Mouse (Mus musculus) cortical plate, adult 2 months (tissue): ENCODE data around the gene Hoxb2.

Experiments used
- CTCF ChIP-seq: fragments of 200-500 bp; IDR thresholded peaks from 2 replicates; pipeline ENCODE4 v1.5.1; 2011; ENCODE audit warnings: mild to moderate bottlenecking, control low read depth, low read length; ENCODE audit not compliant: insufficient read depth; ENCODE audit errors: extremely low read depth
- POLR2A ChIP-seq: fragments of 200-500 bp; IDR thresholded peaks from 2 replicates; pipeline ENCODE4 v1.6.1; 2011; ENCODE audit warnings: mild to moderate bottlenecking, low read length, control low read depth; ENCODE audit not compliant: insufficient read depth; ENCODE audit errors: extremely low read depth

DNA sequence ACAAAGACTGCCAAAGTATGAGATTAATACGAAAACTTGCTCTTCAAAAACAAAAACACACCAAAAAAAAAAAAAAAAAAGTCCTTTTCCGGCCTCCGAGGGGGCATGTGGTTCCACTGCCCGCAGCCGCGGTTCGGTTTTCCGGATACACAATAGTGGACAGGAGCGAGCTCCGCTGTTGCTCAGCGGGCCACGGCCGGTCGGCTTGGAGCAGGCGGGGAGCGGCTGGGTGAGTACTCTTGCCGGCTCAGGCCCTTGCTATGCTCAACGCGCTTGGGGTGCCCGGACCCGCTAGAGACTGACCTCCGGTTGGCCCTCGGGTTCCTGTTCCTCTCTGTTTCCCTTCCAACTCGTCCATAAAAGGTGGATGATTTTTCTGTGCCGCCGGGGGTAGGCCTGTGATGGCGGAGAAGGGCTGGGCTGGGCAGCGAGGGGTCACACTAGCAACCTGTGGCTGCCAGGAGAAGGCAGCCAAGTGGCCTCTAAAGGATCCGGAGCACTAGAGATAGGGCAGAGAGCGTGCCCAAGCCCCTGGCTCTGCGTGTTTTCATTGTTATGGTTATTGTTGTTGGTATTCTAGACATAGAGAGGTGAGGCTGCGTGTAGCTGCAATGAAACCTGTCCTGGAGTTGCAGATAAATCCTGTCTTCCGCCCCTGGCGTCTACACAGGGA is 35.5 kb upstream of the Hoxb2 start:
- no peak for TF ChIP-seq CTCF
- no peak for TF ChIP-seq POLR2A
